In genomic region chr4:85096682-85097081, GRCm38 (mm10) we compare ENCODE assay signal across 9 mouse cellular contexts.
DNase-seq lines count a peak whose midpoint lies in the region; ATAC-seq lines count a peak whose summit lies in the region.
"Had no signal": no experiment of that assay in that cellular context is flagged by ENCODE, and none has a peak within 500 bp of the region (broad histone marks: within the 10 kb centered on the region; RNA-seq: fewer than 3 reads in every experiment).

No protein-coding gene starts in this region.

- H3K4me3 ChIP-seq in heart, embryonic 10.5 days = no peak overlapping the region
- H3K4me3 ChIP-seq: lung, embryonic 15.5 days had no signal

- H3K27ac ChIP-seq in heart, embryonic 10.5 days = no peak overlapping the region
- H3K27ac ChIP-seq: lung, embryonic 15.5 days had no signal

- peak; percentile 86 for DNase-seq in heart, adult 11 months
- no peak for DNase-seq in heart, embryonic 10.5 days (ENCODE audit: low spot score)
- DNase-seq in Muller cell, postnatal 12 days (ENCODE audit: inconsistent ontology term) = peak; percentile 29
- peak; percentile 46 for DNase-seq in cerebellum, adult 9-10 months
- peak; percentile 38 to 52 for DNase-seq in frontal cortex, postnatal 36 days (ENCODE audit: low spot score in 2 of 2)
- DNase-seq in kidney, postnatal 36 days = peak; percentile 23 to 77
- peak; percentile 80 for DNase-seq in right cerebral cortex, postnatal 4 days

- H3K9me3 ChIP-seq in heart, embryonic 10.5 days = no peaks in the 10 kb centered on the region
- H3K9me3 ChIP-seq: lung, embryonic 15.5 days had no signal

- ATAC-seq in megakaryocyte, adult 5-6 weeks (ENCODE audit: poor library complexity, severe bottlenecking) = peak; percentile 77

- no peaks in the 10 kb centered on the region for H3K36me3 ChIP-seq in heart, embryonic 10.5 days

- 14% methylated on average over 7 of the region's 7 CpGs for WGBS in heart, embryonic 10.5 days

- no peaks in the 10 kb centered on the region for H3K4me1 ChIP-seq in heart, embryonic 10.5 days
- H3K4me1 ChIP-seq: lung, embryonic 15.5 days had no signal

- H3K27me3 ChIP-seq in heart, embryonic 10.5 days (ENCODE audit: insufficient read depth, poor library complexity, severe bottlenecking) = no peaks in the 10 kb centered on the region
- H3K27me3 ChIP-seq: lung, embryonic 15.5 days had no signal
